In the genomic region with DNA sequence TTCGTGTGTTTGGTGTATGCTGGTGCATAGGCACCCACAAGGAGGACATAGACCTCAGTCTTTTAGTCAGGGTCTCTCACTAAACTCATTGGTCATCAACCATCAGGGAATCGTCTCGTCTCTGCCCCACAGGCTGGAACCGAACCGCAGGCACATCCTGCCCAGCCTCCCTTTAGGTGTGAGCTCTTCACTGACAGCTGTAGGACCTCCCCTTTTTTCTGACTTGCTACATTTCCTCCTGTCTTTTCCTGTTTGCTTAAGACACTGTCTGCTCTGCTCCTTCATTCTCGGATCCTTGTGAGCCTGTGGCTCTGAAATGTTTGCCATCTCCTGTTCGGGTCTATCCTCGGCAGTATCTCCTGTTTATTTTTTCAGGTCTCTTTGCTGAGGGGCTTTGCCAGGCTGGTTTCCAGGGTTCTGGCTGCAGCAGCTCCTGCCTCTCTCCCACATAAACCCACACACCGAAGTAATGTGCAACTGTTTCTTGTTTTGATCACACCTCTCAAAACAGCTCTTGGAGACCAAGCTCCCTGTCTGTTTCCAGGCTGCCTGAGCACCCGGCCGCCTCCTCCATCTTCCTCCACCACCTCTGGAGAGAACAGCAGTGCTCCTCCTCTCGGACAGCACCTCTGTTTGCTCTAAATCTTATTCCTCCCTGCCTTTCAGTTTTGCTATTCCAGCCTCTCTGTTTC, we compare ENCODE assay signal across 15 mouse cellular contexts.
DNase-seq lines count a peak whose midpoint lies in the region; ATAC-seq and TF ChIP-seq lines count a peak whose summit lies in the region.
"Had no signal": no experiment of that assay in that cellular context is flagged by ENCODE, and none has a peak within 500 bp of the region (broad histone marks: within the 10 kb centered on the region; RNA-seq: fewer than 3 reads in every experiment).

No protein-coding gene starts in this region.

- intact Hi-C loops in left cerebral cortex, postnatal 25 days (cut with DNase I), result loop anchor here (5.0 kb wide), 3 partner anchors 257 to 787 kb away; no protein-coding TSS in a partner anchor
- intact Hi-C loops in left cerebral cortex, postnatal 4 days (cut with DNase I), result no loop called here

- no peaks in the 10 kb centered on the region for H3K36me3 ChIP-seq in hindbrain, postnatal 0 days (ENCODE audit: insufficient read depth, low read length)
- H3K36me3 ChIP-seq: forebrain, embryonic 10.5 days; hindbrain, embryonic 13.5 days had no signal

- H3K9ac ChIP-seq in hindbrain, postnatal 0 days (replicated peaks; ENCODE audit: low read length), result no peak overlapping the region
- H3K9ac ChIP-seq: hindbrain, embryonic 13.5 days had no signal

- peak; percentile 41 to 69 for DNase-seq in left cerebral cortex, postnatal 25 days (ENCODE audit: low spot score in 2 of 2)
- DNase-seq in left cerebral cortex, postnatal 4 days, result no peak
- peak; percentile 19 for DNase-seq in CD4-positive helper T cell, adult 2 months (ENCODE audit: low read depth, low spot score)
- no peak for DNase-seq in hindbrain, postnatal 0 days (ENCODE audit: low spot score)
- DNase-seq in cerebellum, adult 11 months, result no peak
- DNase-seq: cerebellum, adult 18-20 months; heart, adult 11 months; kidney, adult 18-20 months; kidney, postnatal 14 days; lung, adult 18-20 months; thymus, adult 18-20 months had no signal

- no peak overlapping the region for H3K27ac ChIP-seq in hindbrain, postnatal 0 days
- H3K27ac ChIP-seq: forebrain, embryonic 10.5 days; hindbrain, embryonic 13.5 days had no signal

- H3K4me2 ChIP-seq in hindbrain, postnatal 0 days (ENCODE audit: low read depth, low read length), result no peak overlapping the region
- H3K4me2 ChIP-seq: hindbrain, embryonic 13.5 days had no signal

- H3K9me3 ChIP-seq in hindbrain, postnatal 0 days (ENCODE audit: low read length), result no peaks in the 10 kb centered on the region
- H3K9me3 ChIP-seq: forebrain, embryonic 10.5 days; hindbrain, embryonic 13.5 days had no signal

- no peak overlapping the region for H3K4me3 ChIP-seq in hindbrain, postnatal 0 days (ENCODE audit: low read length)
- H3K4me3 ChIP-seq: forebrain, embryonic 10.5 days; hindbrain, embryonic 13.5 days had no signal

- no peaks in the 10 kb centered on the region for H3K4me1 ChIP-seq in hindbrain, postnatal 0 days (ENCODE audit: insufficient read depth, low read length)

- H3K27me3 ChIP-seq in hindbrain, postnatal 0 days (ENCODE audit: insufficient read depth, low read length), result no peaks in the 10 kb centered on the region
- H3K27me3 ChIP-seq: hindbrain, embryonic 13.5 days had no signal

- TF ChIP-seq CTCF in hindbrain, postnatal 0 days (IDR thresholded peaks at IDR 0.05; ENCODE audit: low read depth), result no peak

- WGBS in hindbrain, postnatal 0 days, result 77% methylated on average over 12 of the region's 12 CpGs

- ATAC-seq in activated CD4-positive, CD25-positive, alpha-beta regulatory T cell, adult 4 months, result peak; percentile 63
- peak; percentile 91 for ATAC-seq in megakaryocyte, adult 5-6 weeks (ENCODE audit: poor library complexity, severe bottlenecking)
- ATAC-seq in hindbrain, postnatal 0 days, result no peak

Comparison
In these comparisons a context has a peak if more than half of its experiments do, and no peak if none do; other contexts are left out.
1. DNase-seq: peak in left cerebral cortex, postnatal 25 days (2 of 2) and CD4-positive helper T cell, adult 2 months (single experiment); none in left cerebral cortex, postnatal 4 days (single experiment), hindbrain, postnatal 0 days (single experiment) and cerebellum, adult 11 months (single experiment).